Mouse (Mus musculus): ENCODE data around the gene Pi4ka.

The Pi4ka gene

DNA sequence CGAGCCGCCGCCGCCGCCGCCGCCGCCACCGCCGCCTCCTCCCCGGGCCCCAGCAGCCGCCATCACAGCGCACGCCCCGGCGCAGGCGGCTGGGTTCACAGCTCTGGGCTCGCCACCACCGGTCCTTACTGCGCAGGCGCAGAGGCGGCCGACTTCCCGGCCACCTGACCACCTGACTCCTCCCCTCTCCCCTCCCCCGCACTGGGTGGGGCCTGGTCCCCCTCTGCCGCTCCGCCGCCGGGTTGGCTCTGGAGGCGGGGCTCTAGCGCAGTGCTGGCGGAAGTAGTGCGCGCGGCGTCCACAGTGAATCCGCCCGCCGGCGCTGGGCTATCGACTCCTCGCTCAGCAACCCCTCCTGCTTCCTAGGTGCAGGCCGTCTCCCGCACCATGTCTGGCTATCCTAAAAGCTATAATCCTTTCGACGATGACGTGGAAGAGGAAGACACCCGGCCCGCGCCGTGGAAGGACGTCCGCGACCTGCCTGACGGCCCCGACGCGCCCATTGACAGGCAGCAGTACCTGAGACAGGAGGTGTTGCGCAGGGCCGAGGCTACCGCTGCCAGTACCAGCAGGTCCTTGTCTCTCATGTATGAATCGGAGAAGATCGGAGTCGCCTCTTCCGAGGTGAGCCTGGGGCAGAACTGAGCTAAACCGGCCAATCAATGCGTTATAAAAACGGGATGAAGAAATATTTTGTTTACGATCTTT is at the start of gene Pi4ka, which contains the start of gene Snap29:
TSS of gene Pi4ka (minus strand) at position 579 of the 708 bp plus-strand sequence.
TSS of gene Snap29 (plus strand) at position 251 of the 708 bp plus-strand sequence.
- DNase-seq (ENCODE audit: low spot score in 2 of 2), result peak; percentile 99 to 100

DNA sequence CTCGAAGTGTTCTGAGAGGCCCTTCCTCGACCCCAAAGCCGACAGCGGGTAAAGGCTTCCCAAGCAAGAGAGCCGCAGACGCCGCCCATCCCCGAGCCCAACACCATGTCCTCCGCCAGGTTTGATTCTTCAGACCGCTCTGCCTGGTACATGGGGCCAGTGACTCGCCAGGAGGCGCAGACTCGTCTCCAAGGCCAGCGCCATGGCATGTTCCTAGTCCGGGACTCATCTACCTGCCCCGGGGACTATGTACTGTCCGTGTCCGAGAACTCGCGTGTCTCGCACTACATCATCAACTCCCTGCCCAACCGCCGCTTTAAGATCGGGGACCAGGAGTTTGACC is 46.2 kb upstream of the Pi4ka start:
- peak in 1 of 2 experiments; percentile 41 for DNase-seq (ENCODE audit: low spot score in 2 of 2)

GRCm38 (mm10) chr16:17451541-17452372 is 45.6 kb upstream of the Pi4ka start, which contains the start of gene Crkl:
Crkl (plus strand) TSS chr16:17451987.
- DNase-seq (ENCODE audit: low spot score in 2 of 2), result peak; percentile 97 to 98

- DNase-seq (ENCODE audit: low spot score in 2 of 2), result no peak
Measured at GRCm38 (mm10) chr16:17432576-17432975, 26.5 kb upstream of the Pi4ka start.

DNA sequence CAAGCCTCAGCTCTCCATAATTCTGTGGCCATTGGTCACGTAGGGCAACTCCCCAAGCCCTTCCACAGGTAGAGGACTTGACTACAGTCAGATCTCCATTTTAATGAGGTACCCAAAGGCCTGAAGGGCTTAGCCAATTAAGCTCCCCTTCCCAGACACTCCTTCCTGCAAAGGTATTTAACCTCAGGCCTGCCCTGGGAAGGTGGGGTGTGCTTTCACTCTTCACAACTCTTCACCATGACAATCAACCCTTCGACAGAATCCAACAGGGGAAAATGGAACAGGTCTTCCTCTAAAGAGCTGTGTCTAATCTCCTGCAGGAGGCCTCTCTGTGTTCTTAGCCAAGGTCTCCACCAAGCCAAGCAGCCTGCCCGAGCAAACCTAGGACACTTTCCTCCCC is 16.9 kb upstream of the Pi4ka start:
- no peak for DNase-seq (ENCODE audit: low spot score in 2 of 2)

- DNase-seq (ENCODE audit: low spot score in 2 of 2), result no peak
Measured at GRCm38 (mm10) chr16:17410209-17410608, 4.1 kb upstream of the Pi4ka start.

- no peak for DNase-seq (ENCODE audit: low spot score in 2 of 2)
Measured at GRCm38 (mm10) chr16:17409046-17409445, 2.9 kb upstream of the Pi4ka start.

- peak in 1 of 2 experiments; percentile 10 for DNase-seq (ENCODE audit: low spot score in 2 of 2)
Measured at GRCm38 (mm10) chr16:17406512-17407231, 558 bp upstream of the Pi4ka start.

DNA sequence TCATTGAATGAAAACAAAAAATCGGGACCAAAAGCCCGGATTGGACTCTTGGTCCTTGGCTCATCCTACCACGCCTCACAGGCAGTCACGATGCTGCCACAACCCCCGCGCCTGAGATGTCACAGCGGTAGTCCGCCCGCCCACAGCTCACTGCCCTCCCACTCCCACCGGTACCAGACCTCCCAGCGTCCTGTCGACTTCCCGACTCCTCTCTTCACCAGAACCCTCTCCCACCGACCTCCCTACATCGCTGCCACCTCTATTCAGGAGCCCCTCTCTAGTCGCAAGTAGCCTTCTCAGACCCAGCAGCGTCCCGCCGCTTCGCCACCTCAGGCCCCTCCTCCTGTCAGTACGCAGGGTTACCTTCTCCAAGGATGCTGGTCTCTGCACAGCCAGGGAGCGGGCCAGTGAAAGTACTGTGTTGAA is 830 bp downstream of the Pi4ka start:
- DNase-seq (ENCODE audit: low spot score in 2 of 2), result peak; percentile 88 to 91

DNA sequence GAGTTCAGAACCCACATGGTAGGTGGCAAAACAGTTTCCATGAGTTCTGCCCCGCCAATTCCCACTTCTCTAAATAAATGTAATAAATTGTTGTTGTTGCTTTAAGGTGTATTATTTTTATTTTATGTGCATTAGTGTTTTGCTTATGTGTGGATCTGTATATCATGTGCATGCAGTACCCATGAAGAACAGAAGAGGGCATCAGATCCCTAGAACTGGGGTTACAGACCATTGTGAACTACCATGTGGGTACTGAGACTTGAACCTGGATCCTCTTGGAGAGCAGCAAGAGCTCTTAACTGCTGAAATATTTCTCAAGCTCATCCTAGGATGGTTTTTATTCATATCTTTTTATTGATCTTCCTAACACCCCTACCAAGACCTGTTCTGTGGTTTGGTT is 3.3 kb downstream of the Pi4ka start:
- DNase-seq (ENCODE audit: low spot score in 2 of 2), result peak in 1 of 2 experiments; percentile 18

DNA sequence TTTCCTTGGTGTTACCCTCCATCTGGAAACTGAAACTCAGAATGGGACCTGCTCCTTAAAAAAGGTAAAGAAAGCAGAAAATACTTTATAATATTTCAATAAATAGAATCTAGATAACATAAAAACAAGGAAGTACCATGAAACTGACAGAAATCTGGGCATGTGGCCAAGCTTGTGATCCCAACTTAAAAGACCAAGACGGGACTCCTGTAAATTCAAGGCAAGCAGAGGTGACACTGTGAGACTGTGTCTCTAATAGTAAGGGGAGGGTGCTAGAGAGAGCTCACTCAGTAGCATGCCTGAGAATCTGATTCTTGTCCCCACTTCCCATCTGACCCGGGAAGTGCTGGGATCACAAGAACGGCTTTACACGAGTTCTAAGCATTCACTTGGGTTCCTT is 13.3 kb downstream of the Pi4ka start:
- DNase-seq (ENCODE audit: low spot score in 2 of 2), result no peak

DNA sequence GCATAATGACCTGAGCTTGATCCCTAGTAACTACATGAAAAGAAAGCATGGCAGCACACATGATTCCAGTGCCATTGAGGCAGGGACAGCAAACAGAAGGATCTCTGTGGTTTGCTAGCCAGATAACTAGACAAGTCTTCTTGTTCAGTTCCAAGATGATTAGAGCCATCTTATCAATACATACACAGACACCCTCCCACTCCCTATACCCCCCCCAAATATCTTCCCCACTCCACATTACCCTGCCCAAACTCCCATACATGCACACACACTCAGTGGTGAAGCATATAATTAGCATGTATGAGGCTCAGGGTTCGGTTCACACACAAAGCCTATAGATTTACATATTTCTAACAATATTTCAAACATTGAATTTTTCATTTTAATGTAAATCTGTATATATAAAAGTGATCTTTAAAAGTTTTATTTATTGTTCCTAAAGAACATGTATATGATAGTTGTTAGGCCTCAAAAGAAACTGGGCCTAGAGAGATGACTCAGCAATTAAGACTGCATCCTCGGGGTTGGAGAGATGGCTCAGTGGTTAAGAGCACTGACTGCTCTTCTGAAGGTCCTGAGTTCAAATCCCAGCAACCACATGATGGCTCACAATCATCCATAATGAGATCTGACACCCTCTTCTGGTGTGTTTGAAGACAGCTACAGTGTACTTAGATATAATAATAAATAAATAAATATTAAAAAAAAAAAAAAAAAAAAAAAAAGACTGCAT is 22.4 kb downstream of the Pi4ka start:
- no peak for DNase-seq (ENCODE audit: low spot score in 2 of 2)

- no peak for DNase-seq (ENCODE audit: low spot score in 2 of 2)
Measured at GRCm38 (mm10) chr16:17382306-17382705, 23.8 kb downstream of the Pi4ka start.

DNA sequence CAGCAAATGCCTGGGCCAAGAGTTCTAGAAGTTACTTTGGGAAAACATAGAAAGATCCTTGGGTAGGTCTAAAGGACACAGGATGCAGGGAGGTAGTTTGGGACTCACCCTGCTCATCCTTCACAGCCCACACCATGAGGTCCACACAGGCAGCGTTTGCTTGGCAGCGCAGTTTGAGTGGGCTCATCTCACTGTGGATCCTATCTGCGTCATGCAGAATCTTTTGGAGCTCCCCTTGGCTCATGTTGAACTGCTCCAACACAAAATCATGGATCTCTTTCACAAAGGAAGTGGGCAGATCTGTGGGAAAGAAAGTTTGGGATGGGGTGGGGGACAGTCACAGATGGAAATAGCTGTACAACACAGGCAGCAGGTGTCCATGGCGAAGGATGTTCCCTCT is 47.3 kb downstream of the Pi4ka start:
- DNase-seq (ENCODE audit: low spot score in 2 of 2), result peak; percentile 25 to 26

GRCm38 (mm10) chr16:17356031-17356430 is 50.1 kb downstream of the Pi4ka start:
- no peak for DNase-seq (ENCODE audit: low spot score in 2 of 2)

DNA sequence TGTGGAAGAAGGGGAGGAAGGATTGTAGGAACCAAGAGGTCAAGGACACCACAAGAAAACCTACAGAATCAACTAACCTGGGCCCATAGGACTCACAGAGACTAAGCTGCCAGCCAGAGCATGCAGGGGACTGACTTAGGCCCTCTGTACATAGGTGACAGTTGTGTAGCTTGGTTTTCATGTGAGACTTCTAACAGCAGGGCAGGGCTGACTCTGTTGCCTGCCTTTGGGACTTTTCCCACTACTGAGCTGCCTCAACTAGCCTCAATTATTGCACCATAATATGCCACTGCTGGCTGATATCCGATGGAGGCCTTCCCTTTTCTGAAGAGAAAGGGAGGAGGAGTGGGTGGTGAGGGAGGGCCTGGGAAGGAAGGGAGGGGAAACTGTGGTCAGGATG is 59.3 kb downstream of the Pi4ka start:
- DNase-seq (ENCODE audit: low spot score in 2 of 2), result no peak

DNA sequence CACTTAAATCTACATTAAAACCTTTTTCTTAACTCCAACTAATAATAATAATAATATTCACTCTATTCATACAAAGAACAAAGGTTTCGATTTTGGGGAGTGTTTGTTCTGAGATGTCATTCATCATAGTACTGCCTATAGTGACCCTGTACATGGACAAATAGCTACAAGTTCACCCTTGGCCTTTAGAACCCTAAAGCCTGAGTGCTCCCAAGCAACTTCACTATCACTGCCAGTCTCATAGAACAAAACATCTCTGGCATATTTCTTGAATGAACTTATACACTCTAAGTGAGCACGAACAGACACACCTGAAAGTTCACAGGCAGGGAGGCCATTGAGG is 60.3 kb downstream of the Pi4ka start:
- no peak for DNase-seq (ENCODE audit: low spot score in 2 of 2)

DNA sequence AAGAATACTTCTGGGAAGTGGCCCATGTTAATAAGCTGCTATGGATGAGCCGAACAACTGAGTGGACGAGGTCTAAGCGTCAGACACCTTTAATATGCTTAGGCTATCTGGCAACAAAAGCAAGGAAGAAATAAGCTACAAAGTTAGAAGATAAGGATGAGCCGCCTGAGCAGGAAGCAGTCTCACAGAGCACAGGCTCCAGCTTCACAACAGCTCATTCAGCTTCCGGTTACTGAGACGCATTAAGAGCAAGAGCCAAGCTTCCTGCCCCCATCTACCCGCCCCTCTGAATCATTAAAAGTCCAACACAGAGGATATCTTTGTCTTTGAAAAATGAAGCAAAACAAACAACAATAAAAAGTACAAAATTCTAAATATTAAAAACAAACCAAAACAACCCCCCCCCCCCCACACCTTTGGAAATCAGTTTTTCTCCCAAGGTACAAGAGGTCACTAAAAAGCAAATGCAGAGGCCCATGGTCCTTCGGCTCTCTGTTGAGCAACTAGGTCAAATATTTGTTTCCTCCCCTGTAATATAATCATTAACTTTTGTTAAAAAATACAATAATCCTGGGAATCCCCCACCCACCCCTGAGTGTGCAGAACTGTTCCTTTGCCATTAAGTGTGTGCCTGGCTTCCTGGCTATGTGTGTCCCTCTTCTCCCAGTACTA is 60.8 kb downstream of the Pi4ka start:
- no peak for DNase-seq (ENCODE audit: low spot score in 2 of 2)

- no peak for DNase-seq (ENCODE audit: low spot score in 2 of 2)
Measured at GRCm38 (mm10) chr16:17341847-17342246, 64.3 kb downstream of the Pi4ka start.

DNA sequence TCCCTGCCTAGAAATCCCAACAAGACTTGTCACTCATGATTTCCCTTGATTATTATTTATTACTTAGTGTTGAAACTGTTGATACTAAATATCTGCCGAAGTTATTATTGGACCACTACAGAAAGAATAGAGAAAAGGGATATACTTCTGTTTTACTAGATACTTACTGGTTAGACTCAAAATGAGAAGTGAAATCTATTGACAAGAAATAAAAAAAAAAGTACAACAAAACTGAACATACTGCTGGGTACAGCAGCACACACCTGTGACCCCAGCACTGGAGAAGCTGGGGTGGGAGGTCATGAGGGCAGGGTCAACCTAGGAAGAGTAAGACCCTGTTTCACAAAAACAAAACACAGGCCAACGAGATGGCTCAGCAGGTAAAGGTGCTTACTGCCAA is 65.4 kb downstream of the Pi4ka start:
- DNase-seq (ENCODE audit: low spot score in 2 of 2), result no peak

DNA sequence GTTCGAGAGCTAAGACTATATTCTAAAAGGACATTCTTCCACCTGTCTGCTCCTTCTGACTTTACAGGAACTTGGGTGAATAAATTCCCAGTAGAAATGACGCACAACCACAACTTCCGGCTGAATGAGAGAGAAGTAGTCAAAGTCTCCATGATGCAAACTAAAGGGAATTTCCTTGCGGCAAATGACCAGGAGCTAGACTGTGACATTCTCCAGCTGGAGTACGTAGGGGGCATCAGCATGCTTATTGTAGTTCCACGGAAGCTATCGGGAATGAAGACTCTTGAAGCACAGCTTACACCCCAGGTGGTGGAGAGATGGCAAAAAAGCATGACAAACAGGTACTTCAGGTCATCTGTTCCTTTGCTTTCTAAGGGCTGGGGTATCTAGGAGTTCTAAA is 66.4 kb downstream of the Pi4ka start:
- DNase-seq (ENCODE audit: low spot score in 2 of 2), result no peak
